Mouse (Mus musculus) midbrain, embryonic 11.5 days (tissue): ENCODE results near the gene Fgd5. TPM values are rescaled to one million over a fixed set of nuclear protein-coding genes. Genes with fewer than 3 reads are reported as not detected.

Experiments used
- ATAC-seq: fragments of 200-750 bp; cut with Nextera tagmentation; 2 replicates; pipeline ENCODE4 v1.8.0; 2017; ENCODE audit warnings: moderate TSS enrichment, moderate library complexity; ENCODE audit not compliant: low FRiP score
- DNase-seq: peaks from one replicate; pipeline ENCODE4 v3.0.0; 2015; ENCODE audit warnings: low spot score; ENCODE audit errors: missing footprints
- H3K27ac ChIP-seq: fragments of 300-500 bp; sonication (generic); 2 replicates; pipeline ENCODE4 v1.5.1; 2014; ENCODE audit warnings: low read depth, low read length
- H3K27me3 ChIP-seq: fragments of 300-500 bp; sonication (generic); 2 replicates; pipeline ENCODE4 v1.6.1; 2014; ENCODE audit warnings: mild to moderate bottlenecking, low read length, moderate library complexity, mixed read lengths; ENCODE audit not compliant: control insufficient read depth, insufficient read depth
- H3K36me3 ChIP-seq: fragments of 300-500 bp; sonication (generic); 2 replicates; pipeline ENCODE4 v1.6.1; 2014; ENCODE audit warnings: mild to moderate bottlenecking, low read length, moderate library complexity, mixed read lengths; ENCODE audit not compliant: control insufficient read depth, insufficient read depth
- H3K4me1 ChIP-seq: fragments of 300-500 bp; sonication (generic); 2 replicates; pipeline ENCODE4 v1.6.1; 2014; ENCODE audit warnings: low read length; ENCODE audit not compliant: control insufficient read depth, insufficient read depth
- H3K4me2 ChIP-seq: fragments of 300-500 bp; sonication (generic); 2 replicates; pipeline ENCODE4 v1.6.1; 2014; ENCODE audit warnings: mild to moderate bottlenecking, moderate library complexity
- H3K4me3 ChIP-seq: fragments of 300-500 bp; sonication (generic); 2 replicates; pipeline ENCODE4 v1.5.1; 2014; ENCODE audit warnings: low read depth, low read length
- H3K9ac ChIP-seq: fragments of 300-500 bp; sonication (generic); 2 replicates; pipeline ENCODE4 v1.6.1; 2014; ENCODE audit warnings: low read length
- H3K9me3 ChIP-seq: fragments of 300-500 bp; sonication (generic); 2 replicates; pipeline ENCODE4 v1.6.1; 2016; ENCODE audit warnings: low read length; ENCODE audit not compliant: control insufficient read depth
- WGBS: fragments of 180-500 bp; shearing (Covaris S2); extraction: QIAGEN DNeasy Blood & Tissue Kit; methylation state at CpG from one replicate; pipeline ENCODE4 v1.1.7; 2014; 5-methylcytosine and 5-hydroxymethylcytosine counted together
- polyA plus RNA-seq: library from polyadenylated mRNA; unstranded; fragments of >200 nt; fragmentation: Nextera tagmentation; extraction: Ambion mirVana; gene quantifications from 2 replicates; pipeline ENCODE4 v1.2.1, GENCODE M21; 2014

Gene Fgd5
- polyA plus RNA-seq, 1 experiment from 2014 or later, result 3.5 TPM

GRCm38 (mm10) chr6:92092737-92093136 is 114.1 kb downstream of the Fgd5 start:
- H3K4me3 ChIP-seq, result peak overlapping the region; percentile 99
- H3K9me3 ChIP-seq, result no peaks in the 10 kb centered on the region
- H3K9ac ChIP-seq, result peak overlapping the region; percentile 98
- no peaks in the 10 kb centered on the region for H3K27me3 ChIP-seq
- no peak for ATAC-seq
- peaks cover 19% of the 10 kb centered on the region for H3K4me1 ChIP-seq
- 18% methylated on average over 3 of the region's 3 CpGs for WGBS
- DNase-seq, result no peak
- H3K4me2 ChIP-seq, result peak overlapping the region; percentile 74
- peak overlapping the region; percentile 99 for H3K27ac ChIP-seq
- H3K36me3 ChIP-seq, result no peaks in the 10 kb centered on the region

- Histone ChIP-seq H3K27me3 (no peaks in the 10 kb centered on the region), H3K4me2 (no peak overlapping the region), H3K36me3 (no peaks in the 10 kb centered on the region), H3K4me1 (peaks cover 19% of the 10 kb centered on the region), H3K27ac (no peak overlapping the region), H3K9ac (no peak overlapping the region), H3K9me3 (no peaks in the 10 kb centered on the region), H3K4me3 (no peak overlapping the region)
- no peak for ATAC-seq
- WGBS, result 90% methylated on average over 2 of the region's 2 CpGs
- DNase-seq, result no peak
Measured at GRCm38 (mm10) chr6:92093869-92094268, 115.2 kb downstream of the Fgd5 start.

GRCm38 (mm10) chr6:92100679-92101360 is 122.1 kb downstream of the Fgd5 start:
- Histone ChIP-seq H3K36me3 (no peaks in the 10 kb centered on the region), H3K9me3 (no peaks in the 10 kb centered on the region), H3K4me1 (no peaks in the 10 kb centered on the region), H3K4me2 (no peak overlapping the region), H3K27ac (no peak overlapping the region), H3K9ac (no peak overlapping the region), H3K27me3 (no peaks in the 10 kb centered on the region), H3K4me3 (no peak overlapping the region)
- DNase-seq (no peak), ATAC-seq (no peak)
- 67% methylated on average over 2 of the region's 2 CpGs for WGBS

GRCm38 (mm10) chr6:92124547-92124946 is 145.9 kb downstream of the Fgd5 start:
- ATAC-seq (no peak), DNase-seq (no peak)
- Histone ChIP-seq H3K4me2 (no peak overlapping the region), H3K36me3 (no peaks in the 10 kb centered on the region), H3K9ac (no peak overlapping the region), H3K4me3 (no peak overlapping the region), H3K27ac (no peak overlapping the region), H3K4me1 (no peaks in the 10 kb centered on the region), H3K9me3 (no peaks in the 10 kb centered on the region), H3K27me3 (no peaks in the 10 kb centered on the region)

Other genes with a start within 250 kb of the Fgd5 start
- gene Grip2, start 151.6 kb upstream of the Fgd5 start, polyA plus RNA-seq, result 0.46 and 0.76 TPM in 2 replicates
- gene Ccdc174, start 100.8 kb upstream of the Fgd5 start, polyA plus RNA-seq, result 50.2 and 52.8 TPM in 2 replicates
- gene 4930590J08Rik, start 76.1 kb upstream of the Fgd5 start, polyA plus RNA-seq, result 0.45 and 0.62 TPM in 2 replicates
- gene Nr2c2, start 112.5 kb downstream of the Fgd5 start, polyA plus RNA-seq, result 20.0 and 20.4 TPM in 2 replicates
- 79.2 and 86.8 TPM in 2 replicates for gene Mrps25, start 205.2 kb downstream of the Fgd5 start, polyA plus RNA-seq
- gene Rbsn, start 236.0 kb downstream of the Fgd5 start, polyA plus RNA-seq, result 15.8 and 17.3 TPM in 2 replicates